Mouse (Mus musculus) intestine, embryonic 16.5 days (tissue): ENCODE results near the gene Olfr71. TPM values are rescaled to one million over a fixed set of nuclear protein-coding genes. Genes with fewer than 3 reads are reported as not detected.

Experiments
- ATAC-seq: fragments of 200-750 bp; cut with Nextera tagmentation; 2 replicates; pipeline ENCODE4 v1.8.0; 2017; ENCODE audit warnings: moderate TSS enrichment, moderate library complexity
- H3K27ac ChIP-seq: fragments of 300-500 bp; sonication (generic); 2 replicates; pipeline ENCODE4 v1.5.1; 2014; ENCODE audit warnings: mild to moderate bottlenecking, low read length
- H3K27me3 ChIP-seq: fragments of 300-500 bp; sonication (generic); replicated peaks from 2 replicates; pipeline ENCODE4 v1.6.1; 2014; ENCODE audit warnings: low read length, control low read depth, mixed read lengths; ENCODE audit not compliant: control insufficient read depth, insufficient read depth
- H3K36me3 ChIP-seq: fragments of 300-500 bp; sonication (generic); 2 replicates; pipeline ENCODE4 v1.6.1; 2014; ENCODE audit warnings: low read length, control low read depth; ENCODE audit not compliant: control insufficient read depth, insufficient read depth
- H3K4me1 ChIP-seq: fragments of 300-500 bp; sonication (generic); 2 replicates; pipeline ENCODE4 v1.6.1; 2014; ENCODE audit warnings: low read length, control low read depth, mixed read lengths; ENCODE audit not compliant: control insufficient read depth, insufficient read depth
- H3K4me2 ChIP-seq: fragments of 300-500 bp; sonication (generic); 2 replicates; pipeline ENCODE4 v1.6.1; 2014; ENCODE audit warnings: low read depth, low read length, control low read depth
- H3K4me3 ChIP-seq: fragments of 300-500 bp; sonication (generic); 2 replicates; pipeline ENCODE4 v1.5.1; 2014; ENCODE audit warnings: mild to moderate bottlenecking, low read length
- H3K9ac ChIP-seq: fragments of 300-500 bp; sonication (generic); 2 replicates; pipeline ENCODE4 v1.6.1; 2014; ENCODE audit warnings: low read depth, low read length
- H3K9me3 ChIP-seq: fragments of 300-500 bp; sonication (generic); 2 replicates; pipeline ENCODE4 v1.6.1; 2016; ENCODE audit warnings: low read length, control low read depth; ENCODE audit not compliant: control insufficient read depth
- WGBS: fragments of 180-500 bp; shearing (Covaris S2); extraction: QIAGEN DNeasy Blood & Tissue Kit; methylation state at CpG from one replicate; pipeline ENCODE4 v1.1.7; 2014; 5-methylcytosine and 5-hydroxymethylcytosine counted together
- polyA plus RNA-seq: library from polyadenylated mRNA; unstranded; fragments of >200 nt; fragmentation: Nextera tagmentation; extraction: Ambion mirVana; gene quantifications from 2 replicates; pipeline ENCODE4 v1.2.1, GENCODE M21; 2015

Gene Olfr71
- polyA plus RNA-seq, 1 experiment from 2014 or later, result not detected

DNA sequence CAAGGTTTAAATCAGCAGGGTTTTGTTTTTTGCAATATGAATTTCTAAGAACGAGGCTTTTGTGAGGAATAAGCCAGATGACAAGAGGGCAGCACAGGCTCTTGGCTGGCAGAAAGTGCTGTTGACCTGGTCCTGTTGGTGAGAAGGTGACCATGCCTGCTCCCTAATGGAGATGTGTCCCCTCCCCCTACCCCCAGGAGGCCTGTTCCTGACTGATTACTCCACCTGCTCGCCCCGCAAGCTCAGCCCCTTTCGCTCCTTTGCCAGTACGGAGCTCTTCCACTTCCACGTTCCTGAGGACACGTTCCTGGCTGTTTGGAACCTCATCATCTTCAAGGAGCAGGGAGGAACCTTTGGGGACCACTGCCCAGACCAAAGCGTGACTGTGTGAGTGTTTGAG, 36.4 kb downstream of the Olfr71 start:
- no peaks in the 10 kb centered on the region for H3K36me3 ChIP-seq
- H3K9ac ChIP-seq, result no peak overlapping the region
- no peak for ATAC-seq
- H3K4me2 ChIP-seq, result no peak overlapping the region
- H3K4me3 ChIP-seq, result no peak overlapping the region
- H3K4me1 ChIP-seq, result peaks cover 5% of the 10 kb centered on the region
- 74% methylated on average over 8 of the region's 8 CpGs for WGBS
- no peaks in the 10 kb centered on the region for H3K9me3 ChIP-seq
- H3K27me3 ChIP-seq, result no peaks in the 10 kb centered on the region
- no peak overlapping the region for H3K27ac ChIP-seq

DNA sequence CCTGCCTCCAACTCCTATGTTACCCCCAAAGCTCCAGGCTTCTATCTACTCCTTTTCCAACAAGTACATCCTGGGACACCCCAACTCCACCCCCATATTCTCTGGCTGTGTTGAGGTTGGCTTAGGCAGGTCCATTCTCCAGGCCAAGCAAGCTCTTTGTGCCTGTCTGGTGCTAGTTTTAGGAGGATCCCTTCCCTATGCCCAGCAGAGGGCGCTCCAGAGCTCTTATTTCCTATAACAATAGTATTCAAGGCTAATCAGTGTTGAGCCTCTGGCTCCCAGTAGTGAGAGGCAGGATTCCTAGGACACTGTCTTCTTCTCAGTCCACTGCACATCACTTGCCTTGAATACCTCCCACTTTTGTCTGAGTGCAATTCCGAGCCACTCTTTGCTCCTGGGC, 38.0 kb downstream of the Olfr71 start:
- H3K4me1 ChIP-seq, result peaks cover 5% of the 10 kb centered on the region
- H3K4me2 ChIP-seq, result no peak overlapping the region
- no peaks in the 10 kb centered on the region for H3K9me3 ChIP-seq
- H3K27ac ChIP-seq, result no peak overlapping the region
- H3K27me3 ChIP-seq, result no peaks in the 10 kb centered on the region
- 9% methylated on average over 2 of the region's 2 CpGs for WGBS
- no peak for ATAC-seq
- H3K9ac ChIP-seq, result 0 out of 2 replicates have a peak overlapping the region, but pooled peaks have one; percentile 11
- H3K36me3 ChIP-seq, result no peaks in the 10 kb centered on the region
- H3K4me3 ChIP-seq, result no peak overlapping the region

DNA sequence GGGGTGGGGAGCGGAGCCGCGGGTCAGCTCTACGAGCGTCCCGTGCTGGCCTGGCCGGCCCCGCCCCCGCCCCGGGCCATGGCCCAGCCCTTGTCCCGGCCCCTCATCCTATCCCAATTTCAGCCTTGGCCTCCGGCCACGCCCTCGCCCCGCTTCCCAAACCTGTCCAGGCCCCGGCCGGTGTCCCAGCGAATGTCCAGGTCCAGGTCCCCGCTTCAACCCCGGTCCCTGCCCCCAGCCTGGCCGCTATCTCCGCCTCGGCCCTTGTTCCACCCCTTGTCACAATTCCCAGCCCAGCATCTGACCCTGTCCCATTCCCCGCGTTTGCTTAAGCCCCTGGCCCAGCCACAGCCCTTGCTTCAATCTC, 40.6 kb downstream of the Olfr71 start:
- H3K4me1 ChIP-seq, result peaks cover 5% of the 10 kb centered on the region
- peak overlapping the region; percentile 90 for H3K9ac ChIP-seq
- WGBS, result 0% methylated on average over 21 of the region's 25 CpGs
- peaks cover 5% of the 10 kb centered on the region; the same call in 1 of the 2 replicates for H3K27me3 ChIP-seq
- peak overlapping the region; percentile 83 for H3K4me3 ChIP-seq
- H3K27ac ChIP-seq, result peak overlapping the region; percentile 49; the same call in 1 of the 2 replicates
- ATAC-seq, result peak; percentile 83
- H3K4me2 ChIP-seq, result peak overlapping the region; percentile 85
- no peaks in the 10 kb centered on the region for H3K36me3 ChIP-seq
- no peaks in the 10 kb centered on the region for H3K9me3 ChIP-seq

DNA sequence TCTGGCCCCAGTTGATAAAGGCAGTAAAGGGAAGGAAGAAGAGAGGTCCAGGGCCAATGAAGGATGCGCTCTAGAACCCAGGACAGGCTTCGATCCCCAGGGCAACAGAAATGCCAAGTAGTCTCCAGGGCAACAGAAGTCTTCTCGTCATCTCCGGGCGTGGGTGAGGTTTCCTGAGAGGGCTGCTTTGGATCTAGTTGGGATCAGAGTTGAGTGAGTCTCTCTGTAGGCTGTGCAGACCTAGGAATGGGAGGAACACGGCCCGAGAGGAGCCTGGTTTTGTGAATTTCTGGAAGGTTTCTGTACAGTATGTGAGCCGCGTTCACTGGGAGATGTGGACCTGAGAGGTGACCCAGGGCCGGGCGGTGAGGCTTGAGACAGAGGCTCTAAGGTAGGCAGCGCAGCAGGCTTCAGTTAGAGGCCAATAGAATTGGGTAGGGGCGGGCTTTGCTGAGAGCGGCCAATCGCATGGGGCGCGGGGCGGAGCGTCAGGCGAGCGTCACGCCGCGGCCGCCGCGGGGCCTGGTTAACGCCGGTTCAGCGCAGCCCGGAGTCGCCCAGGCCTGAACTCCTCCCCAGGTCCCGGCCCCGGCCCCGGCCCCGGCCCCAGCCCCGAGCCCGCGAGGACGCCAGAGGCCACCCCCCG, 41.1 kb downstream of the Olfr71 start, which contains the start of the genes Tmem8b and Fam221b:
Gene Tmem8b (plus strand): TSS at position 190 of the 646 bp plus-strand sequence.
Gene Fam221b (minus strand): TSS at position 364 of the 646 bp plus-strand sequence.
- H3K4me3 ChIP-seq, result peak within 1 kb of the TSS; percentile 83
- H3K27me3 ChIP-seq, result peaks cover 5% of the 10 kb centered on the region; the same call in 1 of the 2 replicates
- H3K4me1 ChIP-seq, result peaks cover 5% of the 10 kb centered on the region
- H3K9ac ChIP-seq, result peak within 1 kb of the TSS; percentile 90
- 1% methylated on average over 33 of the region's 41 CpGs for WGBS
- H3K27ac ChIP-seq, result peak within 1 kb of the TSS; percentile 49; the same call in 1 of the 2 replicates
- peak; percentile 97 for ATAC-seq
- peak within 1 kb of the TSS; percentile 85 for H3K4me2 ChIP-seq
- no peaks in the 10 kb centered on the region for H3K9me3 ChIP-seq
- H3K36me3 ChIP-seq, result no peaks in the 10 kb centered on the region

DNA sequence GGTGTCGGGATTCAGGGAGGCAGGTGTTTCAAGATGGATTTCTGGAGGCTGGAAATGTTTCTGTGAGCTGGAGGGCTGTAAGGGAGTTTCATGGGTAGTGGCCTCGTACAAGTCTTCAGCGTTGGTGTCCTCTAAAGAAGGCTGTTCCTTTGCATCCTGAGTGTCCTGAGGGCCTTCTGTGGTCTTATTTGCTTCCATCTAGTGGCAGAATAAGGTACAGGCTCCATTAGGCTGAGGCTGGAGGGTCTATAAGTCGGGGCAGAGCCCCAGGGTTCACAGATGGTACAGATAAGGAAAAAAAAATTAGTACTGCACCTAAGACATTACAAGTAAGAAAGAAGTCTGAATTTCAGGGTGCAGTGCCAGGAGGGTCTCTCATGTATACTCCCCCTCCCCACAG, 43.6 kb downstream of the Olfr71 start:
- Histone ChIP-seq H3K27me3 (peaks cover 8% of the 10 kb centered on the region), H3K27ac (no peak overlapping the region), H3K4me2 (no peak overlapping the region), H3K9ac (no peak overlapping the region), H3K9me3 (no peaks in the 10 kb centered on the region), H3K4me1 (peaks cover 5% of the 10 kb centered on the region), H3K36me3 (no peaks in the 10 kb centered on the region), H3K4me3 (no peak overlapping the region)
- ATAC-seq, result no peak
- WGBS, result 18% methylated on average over 4 of the region's 4 CpGs

DNA sequence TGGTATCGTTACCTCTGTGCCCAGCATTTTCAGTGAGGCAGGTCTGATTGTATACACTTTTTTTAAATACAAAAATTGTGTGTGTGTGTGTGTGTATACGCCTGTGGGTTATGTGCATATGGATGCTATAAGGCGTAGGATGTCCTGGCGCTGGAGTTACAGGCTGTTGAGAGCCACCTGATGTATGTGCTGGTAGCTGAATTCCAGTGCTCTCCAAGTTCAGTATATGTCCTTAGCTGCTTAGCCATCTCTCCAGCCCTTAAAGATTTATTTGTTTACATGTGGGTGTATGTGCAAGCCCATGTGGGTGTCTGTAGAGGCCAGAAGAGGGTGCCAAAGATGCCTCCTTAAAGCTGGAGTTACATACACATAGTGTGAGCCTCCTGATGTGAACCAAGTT, 52.9 kb downstream of the Olfr71 start:
- peaks cover 8% of the 10 kb centered on the region for H3K4me1 ChIP-seq
- no peak overlapping the region for H3K9ac ChIP-seq
- WGBS, result 59% methylated on average over 4 of the region's 4 CpGs
- H3K4me2 ChIP-seq, result peak overlapping the region; percentile 31
- H3K27ac ChIP-seq, result no peak overlapping the region
- no peaks in the 10 kb centered on the region for H3K27me3 ChIP-seq
- no peaks in the 10 kb centered on the region for H3K9me3 ChIP-seq
- no peaks in the 10 kb centered on the region for H3K36me3 ChIP-seq
- ATAC-seq, result no peak
- peak overlapping the region; percentile 94; the same call in 1 of the 2 replicates for H3K4me3 ChIP-seq

DNA sequence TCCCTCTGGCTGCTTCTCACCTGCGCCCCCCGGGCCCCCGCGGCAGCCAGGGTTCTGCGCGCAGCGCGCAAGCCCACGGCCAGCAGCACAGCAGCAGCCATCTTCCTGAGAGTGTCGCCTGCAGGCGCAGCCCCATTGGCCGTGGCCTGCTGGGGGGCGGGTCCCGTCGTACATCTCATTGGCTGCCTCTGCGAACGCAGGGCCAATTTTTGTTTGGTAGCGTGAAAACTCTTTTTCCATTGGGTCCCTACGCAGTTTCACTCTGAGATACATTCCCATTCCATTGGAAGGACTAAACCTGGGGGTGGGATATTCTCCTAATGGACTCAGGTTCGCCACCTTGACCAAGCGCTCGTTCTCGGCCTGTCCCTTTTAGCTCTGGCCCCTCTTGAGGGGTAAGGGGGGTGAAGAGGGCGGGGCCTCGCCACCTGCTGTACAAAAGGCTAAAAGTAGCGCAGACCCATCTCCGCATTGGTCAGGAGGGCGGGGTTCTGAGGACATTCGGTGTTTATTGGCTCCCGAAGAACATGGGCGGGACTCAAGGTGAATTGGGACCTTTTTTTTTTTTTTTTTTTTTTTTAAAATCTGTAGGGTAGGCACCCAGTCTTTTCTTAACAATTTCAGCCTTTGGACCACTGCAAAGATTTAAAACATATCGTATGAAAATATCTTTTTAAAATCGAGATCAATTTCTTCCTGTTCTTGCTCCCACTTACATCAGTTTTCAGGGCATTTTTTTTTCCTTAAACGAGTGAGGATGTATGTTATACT, 53.5 kb downstream of the Olfr71 start, which contains the start of gene Hint2:
Gene Hint2 (minus strand): TSS at position 128 of the 771 bp plus-strand sequence.
- peak; percentile 98 for ATAC-seq
- WGBS, result under 1% methylated on average over 34 of the region's 34 CpGs
- Histone ChIP-seq H3K9me3 (no peaks in the 10 kb centered on the region), H3K4me1 (peaks cover 8% of the 10 kb centered on the region), H3K4me3 (peak within 1 kb of the TSS; percentile 94), H3K36me3 (no peaks in the 10 kb centered on the region), H3K4me2 (peak within 1 kb of the TSS; percentile 71), H3K27me3 (no peaks in the 10 kb centered on the region), H3K9ac (peak within 1 kb of the TSS; percentile 92), H3K27ac (peak within 1 kb of the TSS; percentile 91)

DNA sequence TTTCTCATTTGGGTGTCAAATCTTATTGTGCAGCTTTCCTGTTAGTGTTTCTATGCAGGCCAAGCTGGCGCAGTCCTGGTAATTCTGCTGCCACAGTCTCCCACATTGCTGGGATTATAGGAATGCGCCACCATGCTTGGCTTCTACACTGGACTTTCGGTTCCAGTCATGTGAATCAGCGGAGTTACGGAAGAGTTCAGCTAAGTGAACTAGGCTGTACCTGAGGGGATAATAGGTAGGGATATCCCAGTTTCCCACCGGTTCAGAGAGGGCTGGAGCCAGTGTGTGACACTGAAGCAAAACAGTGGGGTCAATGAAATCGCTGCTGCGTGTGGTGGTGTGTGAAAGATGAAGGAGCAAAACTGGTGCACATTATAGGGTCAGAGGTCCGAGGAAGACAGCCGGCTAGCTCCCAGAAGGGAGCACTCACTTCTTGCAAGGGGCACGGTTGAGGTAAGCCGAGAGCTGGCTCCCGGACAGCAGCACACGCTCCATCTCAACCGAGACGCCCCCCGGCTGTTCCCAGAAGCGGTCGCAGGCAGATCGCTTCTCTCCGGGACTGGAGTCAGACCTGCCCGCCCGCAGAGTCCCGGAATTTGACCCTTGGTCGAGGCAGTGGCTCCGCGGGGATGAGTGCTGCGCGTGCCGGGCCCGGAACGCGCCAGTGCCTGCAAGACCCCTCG, 54.3 kb downstream of the Olfr71 start:
- 4% methylated on average over 34 of the region's 34 CpGs for WGBS
- Histone ChIP-seq H3K9me3 (no peaks in the 10 kb centered on the region), H3K9ac (peak overlapping the region; percentile 92), H3K27me3 (no peaks in the 10 kb centered on the region), H3K27ac (peak overlapping the region; percentile 91), H3K4me1 (peaks cover 8% of the 10 kb centered on the region), H3K4me2 (peak overlapping the region; percentile 71), H3K36me3 (no peaks in the 10 kb centered on the region), H3K4me3 (peak overlapping the region; percentile 94)
- peak; percentile 67 for ATAC-seq
